Mouse (Mus musculus): ENCODE results near the gene AU022751.
"Not testable (repeated sequence)": the region's sequence is repeated elsewhere in the genome, so short reads cannot be mapped to it uniquely, and the experiment has no call there.

The AU022751 gene

GRCm38 (mm10) chrX:6082954-6083680 lies at the start of gene AU022751:
Gene AU022751, minus strand, starts transcription at chrX:6083419.
- DNase-seq (ENCODE audit: extremely low read depth, low read depth, low spot score), result no peak

DNA sequence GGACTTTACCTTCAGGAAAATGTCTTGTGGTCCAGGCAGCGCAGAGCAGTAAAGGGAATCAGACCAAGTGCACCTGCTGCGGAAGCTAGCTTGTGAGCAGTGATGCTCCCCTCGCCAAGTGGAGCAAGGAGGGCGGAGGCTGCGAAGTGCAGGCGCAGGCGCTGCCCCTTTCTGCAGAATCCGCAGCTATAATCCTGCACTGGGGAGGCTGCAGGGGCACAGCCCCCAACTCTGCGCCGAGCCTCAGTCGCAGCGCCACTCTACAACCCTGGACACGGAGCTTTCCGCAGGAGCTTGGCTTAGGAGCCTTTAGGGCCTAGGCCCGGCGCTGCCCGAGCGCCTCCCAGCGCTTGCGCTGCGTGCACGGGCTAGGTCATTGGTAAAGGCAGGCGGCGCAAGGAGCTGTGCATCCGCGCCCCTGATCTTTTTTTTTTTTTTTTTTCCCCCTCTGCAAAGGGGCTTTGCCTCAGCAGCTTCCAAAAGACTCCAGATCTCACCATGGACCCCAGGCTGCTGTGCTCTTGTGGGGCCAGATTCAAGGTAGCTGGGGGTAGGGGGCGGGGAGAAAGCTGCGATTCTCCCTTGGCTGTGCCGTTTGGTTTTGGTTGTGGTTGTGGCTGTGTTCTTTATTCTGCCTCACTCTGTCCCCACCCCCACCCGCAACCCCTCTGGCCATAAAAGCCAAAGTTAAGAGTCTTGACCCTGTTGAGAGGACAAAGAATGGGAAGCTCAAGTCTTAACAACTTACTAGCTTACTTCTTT lies 9.0 kb upstream of the AU022751 start:
- DNase-seq (ENCODE audit: extremely low read depth, low read depth, low spot score), result no peak

- DNase-seq (ENCODE audit: extremely low read depth, low read depth, low spot score), result no peak
Observed at GRCm38 (mm10) chrX:6091547-6091946, 8.3 kb upstream of the AU022751 start.

DNA sequence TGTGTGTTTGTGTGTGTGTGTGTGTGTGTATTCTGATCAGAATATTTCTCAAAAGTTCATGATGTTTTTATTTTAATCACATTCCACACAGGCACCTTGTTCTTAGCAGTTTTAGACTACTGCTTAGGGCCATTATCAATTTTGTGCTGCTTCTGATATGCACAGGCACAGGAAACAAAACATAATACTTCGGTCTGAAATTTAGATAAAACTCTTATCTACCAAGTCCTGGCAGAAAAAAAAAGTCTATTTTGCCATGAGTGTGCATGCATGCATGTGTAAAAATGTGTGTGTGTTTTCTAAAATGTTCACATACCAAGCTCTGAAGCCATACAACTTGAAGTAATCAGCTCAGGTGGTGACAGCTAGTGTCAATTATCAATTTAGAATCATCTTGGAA lies 21.7 kb downstream of the AU022751 start:
- DNase-seq (ENCODE audit: extremely low read depth, low read depth, low spot score), result no peak

DNA sequence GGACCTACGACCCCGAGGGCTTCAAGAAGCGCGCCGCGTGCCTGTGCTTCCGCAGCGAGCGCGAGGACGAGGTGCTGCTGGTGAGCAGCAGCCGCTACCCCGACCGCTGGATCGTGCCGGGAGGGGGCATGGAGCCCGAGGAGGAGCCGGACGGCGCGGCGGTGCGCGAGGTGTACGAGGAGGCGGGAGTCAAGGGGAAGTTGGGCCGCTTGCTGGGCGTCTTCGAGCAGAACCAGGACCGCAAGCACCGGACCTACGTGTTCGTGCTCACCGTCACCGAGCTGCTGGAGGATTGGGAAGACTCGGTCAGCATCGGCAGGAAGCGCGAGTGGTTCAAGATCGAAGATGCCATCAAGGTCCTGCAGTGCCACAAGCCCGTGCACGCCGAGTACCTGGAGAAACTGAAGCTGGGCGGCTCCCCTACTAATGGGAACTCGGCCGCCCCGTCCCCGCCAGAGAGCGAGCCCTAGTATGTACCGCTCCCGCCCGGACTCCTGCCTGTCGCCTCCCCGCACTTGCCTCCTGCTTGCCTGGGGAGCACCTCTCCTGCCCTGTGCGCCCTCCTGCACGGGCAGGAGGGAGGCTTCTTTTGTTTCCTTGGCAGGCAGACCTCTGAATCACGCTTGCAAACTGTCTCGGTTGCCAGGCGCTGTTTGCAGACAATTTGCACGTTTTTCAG lies 35.1 kb downstream of the AU022751 start:
- DNase-seq (ENCODE audit: extremely low read depth, low read depth, low spot score), result not testable (repeated sequence)

DNA sequence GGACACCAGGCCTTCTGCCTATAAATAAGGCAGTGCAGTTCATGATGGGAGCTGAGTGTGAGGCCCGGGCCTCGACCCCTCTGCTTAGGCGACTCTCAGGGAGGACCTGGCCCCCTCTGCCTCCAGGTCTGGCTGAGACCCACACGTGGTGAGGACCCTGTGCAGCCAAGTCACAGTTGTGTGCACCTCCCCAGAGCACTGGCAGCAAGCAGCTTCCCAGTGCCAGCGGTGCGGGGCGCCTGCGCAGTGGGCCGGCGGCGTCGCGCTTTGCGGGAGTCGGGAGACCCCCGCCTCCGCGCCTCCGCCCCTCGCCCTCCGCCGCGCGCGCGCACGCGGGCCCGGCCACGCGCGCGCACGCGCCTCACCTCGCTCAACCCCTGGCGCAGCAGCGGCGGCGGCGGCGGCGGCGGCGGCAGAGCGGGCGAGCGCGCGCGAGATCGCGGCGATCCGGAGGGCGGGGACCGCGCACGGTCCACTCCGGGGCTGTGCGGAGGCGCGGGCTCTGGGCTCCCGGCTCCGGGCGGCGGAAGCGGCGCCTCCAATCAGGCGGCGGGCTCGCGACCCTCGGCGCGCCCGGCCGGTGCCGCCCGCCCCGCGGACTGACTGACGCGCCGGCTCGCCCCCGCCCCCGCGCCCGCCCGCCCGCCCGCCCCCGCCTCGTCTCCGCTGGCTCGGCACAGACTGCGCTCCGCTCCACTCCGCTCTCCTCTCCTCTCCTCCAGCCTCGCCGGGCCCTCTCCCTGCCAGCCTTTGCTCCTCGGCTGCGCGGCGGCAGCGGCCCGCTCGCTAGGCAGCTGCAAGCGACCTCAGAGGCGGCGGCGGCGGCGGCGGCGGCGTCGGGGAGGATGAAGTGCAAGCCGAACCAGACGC lies 35.9 kb downstream of the AU022751 start, which contains the start of gene Nudt11:
TSS of gene Nudt11 (plus strand) at position 388 of the 870 bp plus-strand sequence.
- not testable (repeated sequence) for DNase-seq (ENCODE audit: extremely low read depth, low read depth, low spot score)
